Mouse (Mus musculus) retina, adult 2 months (tissue): ENCODE data around the gene Mdm2.
"Not testable (repeated sequence)": the region's sequence is repeated elsewhere in the genome, so short reads cannot be mapped to it uniquely, and the experiment has no call there.

Experiments
- DNase-seq: peaks from one replicate; pipeline ENCODE4 v3.0.0-alpha.2; 2012; ENCODE audit warnings: low read depth, low spot score

Mdm2 gene

DNA sequence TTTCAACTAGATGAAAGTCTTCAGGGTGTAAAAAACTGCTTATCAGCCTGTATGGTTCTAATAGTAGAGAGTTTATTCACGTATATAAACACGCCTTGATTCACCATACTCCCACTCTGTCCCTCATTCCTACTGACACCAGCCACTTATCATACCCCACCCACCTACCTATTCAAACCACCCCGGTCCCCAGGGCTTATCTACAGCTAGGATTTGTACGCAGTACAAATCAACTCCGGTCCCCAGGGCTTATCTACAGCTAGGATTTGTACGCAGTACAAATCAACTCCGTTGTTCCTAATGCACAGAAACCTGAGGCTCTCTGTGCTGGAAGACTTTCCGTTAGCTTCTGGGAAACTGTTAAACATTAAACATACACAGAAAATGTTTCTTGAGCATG lies 23.1 kb upstream of the Mdm2 start:
- DNase-seq = not testable (repeated sequence)

DNA sequence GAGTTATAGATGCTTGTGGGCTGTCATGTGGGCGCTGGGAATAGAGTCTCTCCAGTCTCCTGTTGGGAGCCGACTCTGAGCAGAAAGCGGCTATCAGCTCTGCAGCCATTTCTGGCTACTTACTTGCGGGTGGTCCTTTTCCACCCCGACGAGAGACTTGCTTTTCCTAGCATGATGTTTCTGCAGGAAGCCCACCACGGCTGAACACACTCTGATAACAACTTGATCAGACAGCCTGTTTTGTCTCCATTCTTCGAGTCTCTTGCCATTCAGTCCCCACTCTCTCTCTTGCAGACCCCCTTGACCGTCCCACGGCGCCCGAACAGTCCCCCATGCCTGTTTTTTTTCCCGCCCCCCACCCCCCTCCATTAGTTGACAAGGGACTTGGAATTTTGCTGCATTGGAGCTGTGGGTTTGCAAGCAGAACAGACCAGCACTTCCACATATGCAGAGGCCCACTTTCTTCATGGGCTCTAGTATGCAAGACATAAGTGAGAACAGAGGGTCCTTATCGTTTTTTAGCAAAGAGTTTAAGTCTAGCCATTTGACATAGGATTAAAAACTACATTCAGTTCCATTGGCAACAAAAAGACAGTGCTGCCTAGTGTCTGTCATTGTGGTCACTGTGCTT lies 22.5 kb upstream of the Mdm2 start:
- DNase-seq = no peak

- no peak for DNase-seq
Observed at GRCm38 (mm10) chr10:117732184-117732583, 21.6 kb upstream of the Mdm2 start.

- peak; percentile 36 for DNase-seq
Observed at GRCm38 (mm10) chr10:117731244-117732101, 20.9 kb upstream of the Mdm2 start.

DNA sequence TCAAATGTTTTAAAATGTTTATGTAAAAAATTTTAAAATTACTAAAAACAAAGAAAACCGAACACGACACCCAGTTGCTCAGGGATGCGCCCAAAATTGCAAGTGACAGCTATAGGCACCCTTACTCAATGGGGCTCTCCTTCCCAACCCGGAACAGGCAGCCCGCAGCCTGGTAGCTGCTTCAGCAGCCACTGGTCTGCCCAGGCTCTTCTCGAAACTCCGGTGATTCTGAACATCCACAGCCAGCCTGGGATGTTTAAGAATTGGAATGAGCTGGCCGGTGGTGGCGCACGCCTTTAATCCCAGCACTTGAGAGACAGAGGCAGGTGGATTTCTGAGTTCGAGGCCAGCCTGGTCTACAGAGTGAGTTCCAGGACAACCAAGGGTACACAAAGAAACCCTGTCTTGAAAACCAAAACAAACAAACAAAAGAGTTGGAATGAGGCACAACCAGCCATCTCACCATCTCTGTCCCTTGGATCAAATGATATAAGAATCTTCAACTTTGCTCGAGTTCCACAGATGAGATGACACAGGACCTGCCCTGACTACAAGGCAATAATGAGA lies 20.2 kb upstream of the Mdm2 start:
- no peak for DNase-seq

- no peak for DNase-seq
Observed at GRCm38 (mm10) chr10:117730140-117730539, 19.6 kb upstream of the Mdm2 start.

DNA sequence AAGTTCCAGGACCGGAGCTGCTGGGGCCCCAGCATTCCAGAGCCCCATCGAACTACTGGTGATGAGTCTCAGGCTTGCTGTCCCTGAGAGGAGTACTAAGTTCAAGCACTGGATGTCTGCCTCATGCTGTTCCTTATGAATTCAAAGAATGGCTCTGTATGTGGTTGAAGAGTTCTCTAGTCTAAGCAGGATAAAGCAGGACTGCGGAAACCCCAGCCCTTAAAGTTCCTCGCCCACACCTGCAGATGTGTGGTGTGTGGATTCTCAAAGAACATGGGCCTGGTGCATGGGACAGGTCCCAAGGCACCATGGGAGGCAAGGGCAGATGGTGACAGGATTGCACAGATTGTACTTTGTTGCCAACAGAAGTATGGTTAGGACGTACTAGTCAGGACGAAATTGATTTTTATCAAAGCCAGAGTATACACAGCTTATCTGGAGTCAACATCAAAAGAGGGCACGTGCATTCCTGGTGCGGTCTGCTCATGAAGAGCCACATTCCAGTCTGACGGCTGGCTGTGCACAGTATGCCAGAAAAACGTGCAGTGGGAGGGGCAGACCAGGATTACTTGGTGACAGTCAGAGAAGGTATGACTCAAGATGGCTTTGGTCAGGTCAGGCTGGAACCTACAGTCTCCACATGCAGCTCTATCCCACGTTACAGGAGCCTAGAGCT lies 18.7 kb upstream of the Mdm2 start:
- no peak for DNase-seq

DNA sequence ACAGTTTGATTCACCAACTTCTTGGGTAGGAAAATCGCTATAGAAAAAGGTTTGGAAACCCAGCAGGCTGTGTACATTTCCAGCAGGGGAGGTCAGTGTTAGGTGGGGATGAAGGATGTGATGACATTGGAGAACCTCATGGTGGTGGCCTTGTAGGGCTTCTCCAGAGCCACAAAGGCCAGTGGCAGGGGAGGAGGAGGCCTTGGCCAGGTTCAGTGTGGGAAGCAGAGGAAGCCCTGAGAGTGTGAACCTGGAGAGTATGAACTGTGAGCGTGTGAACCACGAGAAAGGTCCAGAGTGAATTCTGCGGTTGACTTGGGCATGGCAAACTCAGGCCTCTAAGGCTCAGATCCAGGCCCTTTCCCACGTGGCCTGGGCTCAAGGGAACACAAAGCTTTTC lies 18.0 kb upstream of the Mdm2 start:
- DNase-seq = no peak

DNA sequence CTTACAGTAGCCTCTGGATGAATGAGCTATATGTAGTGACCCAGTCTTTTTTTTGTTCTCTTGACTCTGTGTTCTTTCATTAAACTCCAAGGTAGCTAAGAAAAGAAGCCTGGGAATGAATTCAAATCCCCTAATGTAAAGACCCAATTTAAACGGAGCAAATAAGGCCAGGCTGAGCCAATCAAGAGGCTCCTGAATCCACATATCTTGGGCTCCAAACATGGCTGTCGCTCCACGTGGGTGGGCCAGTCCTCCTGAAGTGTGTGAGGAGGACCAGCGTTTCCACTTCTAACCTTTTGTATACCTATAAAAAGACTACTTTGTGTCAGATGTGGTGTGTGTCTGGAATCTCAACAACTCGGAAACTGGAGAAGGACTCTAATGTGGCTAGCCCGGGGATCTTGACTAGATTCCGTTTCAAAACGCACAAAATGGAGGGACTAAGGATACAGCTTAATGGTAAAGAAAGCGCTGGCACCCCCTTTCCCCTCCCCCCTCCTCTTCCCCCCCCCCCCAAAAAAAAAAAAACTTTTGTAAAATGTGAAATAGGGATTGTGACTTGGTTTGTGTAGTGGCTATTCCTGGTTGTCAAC lies 17.1 kb upstream of the Mdm2 start:
- DNase-seq = no peak

DNA sequence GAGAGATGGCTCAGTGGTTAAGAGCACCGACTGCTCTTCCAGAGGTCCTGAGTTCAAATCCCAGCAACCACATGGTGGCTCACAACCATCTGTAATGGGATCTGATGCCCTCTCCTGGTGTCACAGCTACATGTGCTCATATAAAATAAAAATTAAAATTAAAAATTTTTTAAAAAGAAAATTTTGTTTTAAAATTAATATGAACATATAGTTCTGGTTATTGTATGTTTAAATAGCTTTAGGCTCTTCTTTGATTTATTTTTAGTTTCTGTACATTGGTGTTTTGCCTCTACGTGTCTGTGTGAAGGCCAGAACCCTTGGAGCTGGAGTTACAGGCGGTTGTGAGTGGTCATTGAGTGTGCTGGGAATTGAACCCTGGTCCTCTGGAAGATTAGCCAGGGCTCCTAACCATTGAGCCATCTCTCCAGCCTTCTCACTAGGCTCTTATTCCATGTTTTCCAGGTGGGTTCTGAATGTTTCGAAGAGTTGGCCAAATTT lies 16.4 kb upstream of the Mdm2 start:
- DNase-seq = no peak

- no peak for DNase-seq
Observed at GRCm38 (mm10) chr10:117726350-117726749, 15.8 kb upstream of the Mdm2 start.

DNA sequence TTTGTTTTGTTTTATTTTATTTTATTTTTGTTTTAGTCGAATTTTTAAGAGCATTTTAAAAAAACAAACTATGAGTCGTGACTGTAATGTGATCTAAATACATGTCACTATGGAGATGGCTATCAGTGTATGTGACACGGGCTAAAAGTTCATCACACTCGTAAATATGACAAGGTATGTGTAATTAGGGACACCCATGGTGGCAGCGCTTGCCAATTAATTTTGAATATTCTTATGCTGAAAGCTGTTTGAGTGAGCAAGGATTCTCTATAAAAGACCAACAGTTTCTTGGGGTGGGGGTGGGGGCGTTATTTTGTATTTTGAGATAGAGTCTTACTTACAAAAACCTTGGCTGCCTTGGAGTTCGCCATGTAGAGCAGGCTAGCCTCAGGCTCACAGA lies 15.1 kb upstream of the Mdm2 start:
- no peak for DNase-seq

DNA sequence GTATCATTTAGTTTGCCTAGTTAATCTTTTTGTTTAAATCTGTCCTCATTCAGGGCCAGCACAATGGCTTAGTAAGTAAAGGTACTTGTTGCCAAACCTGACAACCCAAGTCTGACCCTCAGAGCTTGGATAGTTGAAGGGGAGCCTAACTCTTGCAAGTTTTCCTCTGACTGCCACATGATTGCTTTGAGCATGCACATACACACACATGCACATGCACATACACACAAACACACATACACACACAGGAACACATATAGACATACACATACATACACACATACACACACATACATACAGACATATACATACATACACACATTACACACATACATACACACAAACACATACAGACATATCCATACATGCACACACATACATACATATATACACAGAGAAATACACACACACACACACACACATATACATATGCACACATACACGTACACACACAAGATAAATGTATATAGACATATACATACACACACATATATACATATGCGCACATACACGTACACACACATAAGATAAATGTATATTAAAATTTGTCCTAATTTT lies 14.3 kb upstream of the Mdm2 start:
- DNase-seq = no peak

DNA sequence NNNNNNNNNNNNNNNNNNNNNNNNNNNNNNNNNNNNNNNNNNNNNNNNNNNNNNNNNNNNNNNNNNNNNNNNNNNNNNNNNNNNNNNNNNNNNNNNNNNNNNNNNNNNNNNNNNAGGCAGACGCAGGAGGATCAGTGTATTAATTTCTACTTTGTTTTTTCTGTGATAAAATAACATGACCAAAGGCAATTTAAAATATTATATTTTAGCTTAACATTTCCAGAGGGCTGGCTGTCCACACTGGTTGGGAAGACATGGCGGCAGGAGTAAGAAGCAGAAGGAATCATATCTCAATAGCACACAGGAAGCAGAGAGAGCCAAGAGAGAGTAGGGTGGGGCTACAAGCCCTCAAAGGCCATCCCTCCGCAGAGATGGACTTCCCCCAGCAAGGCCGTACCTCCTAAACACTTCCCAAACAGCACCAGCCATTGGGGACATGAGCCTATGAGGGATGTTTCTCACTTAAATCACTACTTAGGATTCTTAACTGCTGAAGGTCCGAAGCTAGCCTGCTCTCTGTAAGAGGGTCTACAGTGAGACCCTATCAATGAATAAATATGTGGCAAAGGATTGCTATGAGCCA lies 13.7 kb upstream of the Mdm2 start:
- DNase-seq = no peak

GRCm38 (mm10) chr10:117718161-117719119 lies 7.9 kb upstream of the Mdm2 start:
- no peak for DNase-seq

- no peak for DNase-seq
Observed at GRCm38 (mm10) chr10:117717583-117717982, 7.0 kb upstream of the Mdm2 start.

DNA sequence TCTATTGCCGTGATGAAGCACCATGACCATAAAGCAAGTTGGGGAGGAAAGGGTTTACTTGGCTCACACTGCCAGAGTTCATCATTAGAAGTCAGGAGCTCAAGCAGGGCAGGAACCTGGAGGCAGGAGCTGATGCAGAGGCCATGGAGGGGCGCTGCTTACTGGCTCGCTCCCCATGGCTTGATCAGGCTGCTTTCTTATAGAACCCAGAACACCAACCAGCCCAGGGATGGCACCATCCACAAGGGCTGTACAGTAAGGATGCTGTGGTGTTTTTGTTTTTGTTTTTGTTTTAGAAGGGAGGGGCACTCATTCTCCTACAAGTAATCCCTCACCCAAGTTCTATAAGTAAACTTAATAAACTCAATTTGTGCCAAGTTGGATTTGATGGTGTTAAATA lies 6.1 kb upstream of the Mdm2 start:
- DNase-seq = no peak

GRCm38 (mm10) chr10:117715654-117716053 lies 5.1 kb upstream of the Mdm2 start:
- DNase-seq = not testable (repeated sequence)

DNA sequence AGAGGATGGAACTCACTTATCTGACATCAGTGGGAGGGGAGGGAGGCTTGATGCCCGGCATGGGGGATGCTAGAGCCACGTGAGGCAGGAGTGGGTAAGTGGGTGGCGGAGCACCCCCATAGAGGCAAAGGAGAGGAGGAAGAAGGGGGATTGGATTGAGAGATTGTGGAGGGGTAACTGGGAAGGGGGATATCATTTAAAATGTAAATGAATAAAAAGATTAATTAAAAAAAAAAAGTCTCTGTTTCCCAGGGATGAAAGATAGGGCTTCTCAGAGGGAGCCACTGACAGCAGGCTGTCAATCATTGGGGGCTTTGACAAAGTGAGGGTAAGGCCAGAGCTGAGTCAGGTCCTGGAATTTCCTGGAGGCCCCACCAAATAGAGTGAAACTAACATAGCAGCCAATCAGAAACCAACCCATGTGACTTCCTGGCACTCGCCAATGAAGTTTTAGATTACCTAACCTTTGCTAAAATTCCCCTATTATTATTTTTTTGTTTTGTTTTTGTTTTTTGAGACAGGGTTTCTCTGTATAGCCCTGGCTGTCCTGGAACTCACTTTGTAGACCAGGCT lies 4.5 kb upstream of the Mdm2 start:
- DNase-seq = no peak
